Mouse (Mus musculus) left cerebral cortex, adult 2 months (tissue): ENCODE data around the gene Tsc2. TPM values are rescaled to one million over a fixed set of nuclear protein-coding genes. Genes with fewer than 3 reads are reported as not detected.
A peak's percentile ranks its signal among the peaks of the same experiment; 100 is the strongest.
"Not testable (repeated sequence)": the region's sequence is repeated elsewhere in the genome, so short reads cannot be mapped to it uniquely, and the experiment has no call there.

Experiments used
- DNase-seq, 2 experiments: peaks; one replicate each; pipeline ENCODE4 v3.0.0; 2021 to 2022; ENCODE audit warnings: low spot score in 2 of 2, mixed read lengths in 1 of 2; ENCODE audit errors: extremely low spot score in 1 of 2
- H3K27ac ChIP-seq: fragments of 200-600 bp; 2 replicates; pipeline ENCODE4 v1.8.1; 2022
- H3K4me3 ChIP-seq: fragments of 200-600 bp; 2 replicates; pipeline ENCODE4 v1.8.1; 2022
- CTCF ChIP-seq: fragments of 200-600 bp; IDR thresholded peaks from 2 replicates; pipeline ENCODE4 v1.8.1; 2022; ENCODE audit warnings: antibody characterized with exemption, mild to moderate bottlenecking, moderate library complexity
- intact Hi-C: fragments of 180-260 bp; cut with DNase I; formaldehyde crosslinking; loops from one replicate; pipeline ENCODE4 v1.15.1; 2025
- long read RNA-seq, 2 experiments: library from polyadenylated mRNA; stranded (forward); transcript quantifications; one replicate each; pipeline ENCODE4 v2.0.0; 2021; ENCODE audit warnings: borderline mapping rate in 2 of 2
- total RNA-seq, 2 experiments: library from RNA; stranded (reverse); gene quantifications; 2 replicates each; pipeline ENCODE4 v1.2.3; 2021

Tsc2 gene
- total RNA-seq, result 100 to 1,000 TPM; 140 to 159 TPM
- long read RNA-seq, experiment 1, full-length matches to known transcripts, result 26 of 223 reads
- long read RNA-seq, experiment 1, partial matches to known transcripts, result 98 of 223 reads
- long read RNA-seq, experiment 1, other reads (novel, unspliced or antisense), result 99 of 223 reads
- long read RNA-seq, experiment 2, full-length matches to known transcripts, result 14 of 169 reads
- long read RNA-seq, experiment 2, partial matches to known transcripts, result 82 of 169 reads
- long read RNA-seq, experiment 2, other reads (novel, unspliced or antisense), result 73 of 169 reads

- no peak for TF ChIP-seq CTCF
- peak within 1 kb of the TSS; percentile 90 for H3K4me3 ChIP-seq
- DNase-seq, result peak; percentile 83
- intact Hi-C loops, result no loop called here
- peak within 1 kb of the TSS; percentile 83 for H3K27ac ChIP-seq
These were observed at the start of gene Tsc2, which contains the start of gene Nthl1 for GRCm38 (mm10) chr17:24632167-24632812. Tsc2 (minus strand) TSS chr17:24632630. Nthl1 (plus strand) TSS chr17:24632680.

- TF ChIP-seq CTCF, result no peak
- H3K27ac ChIP-seq, result no peak overlapping the region
- intact Hi-C loops, result no loop called here
- H3K4me3 ChIP-seq, result no peak overlapping the region
- DNase-seq, result no peak
These were observed 45.2 kb upstream of the Tsc2 start for GRCm38 (mm10) chr17:24677500-24678080.

- no peak for TF ChIP-seq CTCF
- no peak overlapping the region for H3K27ac ChIP-seq
- no peak overlapping the region for H3K4me3 ChIP-seq
- intact Hi-C loops, result no loop called here
- no peak for DNase-seq
These were observed 44.4 kb upstream of the Tsc2 start for GRCm38 (mm10) chr17:24676877-24677276.

- TF ChIP-seq CTCF, result peak; percentile 74
- intact Hi-C loops, result no loop called here
- peak; percentile 54 to 56 for DNase-seq
- Histone ChIP-seq H3K27ac (no peak overlapping the region), H3K4me3 (no peak overlapping the region)
These were observed 43.8 kb upstream of the Tsc2 start for GRCm38 (mm10) chr17:24676187-24676586.

GRCm38 (mm10) chr17:24674277-24674676 is 41.8 kb upstream of the Tsc2 start:
- no peak for TF ChIP-seq CTCF
- intact Hi-C loops, result no loop called here
- H3K4me3 ChIP-seq, result no peak overlapping the region
- H3K27ac ChIP-seq, result no peak overlapping the region
- DNase-seq, result peak in 1 of 2 experiments; percentile 57

GRCm38 (mm10) chr17:24672141-24672540 is 39.7 kb upstream of the Tsc2 start:
- no peak for DNase-seq
- Histone ChIP-seq H3K27ac (no peak overlapping the region), H3K4me3 (no peak overlapping the region)
- no peak for TF ChIP-seq CTCF
- intact Hi-C loops, result no loop called here

- no peak for TF ChIP-seq CTCF
- H3K4me3 ChIP-seq, result 0 out of 2 replicates have a peak overlapping the region, but pooled peaks have one; percentile 6
- intact Hi-C loops, result no loop called here
- no peak for DNase-seq
- H3K27ac ChIP-seq, result no peak overlapping the region
These were observed 38.9 kb upstream of the Tsc2 start for GRCm38 (mm10) chr17:24671346-24671745.

- Histone ChIP-seq H3K4me3 (peak overlapping the region; percentile 90), H3K27ac (peak overlapping the region; percentile 86)
- no peak for TF ChIP-seq CTCF
- DNase-seq, result no peak
- intact Hi-C loops, result no loop called here
These were observed 37.9 kb upstream of the Tsc2 start for GRCm38 (mm10) chr17:24670246-24670844.

- Histone ChIP-seq H3K4me3 (peak within 1 kb of the TSS; percentile 90), H3K27ac (peak within 1 kb of the TSS; percentile 88)
- peak; percentile 93 to 95 for DNase-seq
- intact Hi-C loops, result no loop called here
- TF ChIP-seq CTCF, result peak; percentile 42
These were observed 37.3 kb upstream of the Tsc2 start, which contains the start of gene Zfp598 for GRCm38 (mm10) chr17:24669545-24670245. Zfp598 (plus strand) TSS chr17:24669687.

- Histone ChIP-seq H3K27ac (peak overlapping the region; percentile 88), H3K4me3 (peak overlapping the region; percentile 90)
- DNase-seq, intact Hi-C loops: not testable (repeated sequence)
These were observed 36.7 kb upstream of the Tsc2 start for GRCm38 (mm10) chr17:24669214-24669544.

GRCm38 (mm10) chr17:24667416-24667815 is 35.0 kb upstream of the Tsc2 start:
- Histone ChIP-seq H3K27ac (no peak overlapping the region), H3K4me3 (no peak overlapping the region)
- peak; percentile 75 for TF ChIP-seq CTCF
- intact Hi-C loops, result no loop called here
- peak in 1 of 2 experiments; percentile 47 for DNase-seq

- H3K4me3 ChIP-seq, DNase-seq, intact Hi-C loops, H3K27ac ChIP-seq: not testable (repeated sequence)
These were observed 34.6 kb upstream of the Tsc2 start for GRCm38 (mm10) chr17:24667011-24667410.
